Mouse (Mus musculus): Measurements from ENCODE around the gene Arhgef3. TPM values are rescaled to one million over a fixed set of nuclear protein-coding genes. Genes with fewer than 3 reads are reported as not detected.

Arhgef3 gene
- total RNA-seq, 2 experiments from 2014 or later: 66.5 to 67.7 TPM

- DNase-seq (ENCODE audit: low spot score in 2 of 2): no peak
- intact Hi-C loops (cut with DNase I): no loop called here
Measured at GRCm38 (mm10) chr14:27381459-27381858, 266.8 kb downstream of the Arhgef3 start.

GRCm38 (mm10) chr14:27383321-27383830, 268.7 kb downstream of the Arhgef3 start:
- intact Hi-C loops (cut with DNase I): no loop called here
- DNase-seq (ENCODE audit: low spot score in 2 of 2): no peak

GRCm38 (mm10) chr14:27384143-27384542, 269.4 kb downstream of the Arhgef3 start:
- intact Hi-C loops (cut with DNase I): no loop called here

DNA sequence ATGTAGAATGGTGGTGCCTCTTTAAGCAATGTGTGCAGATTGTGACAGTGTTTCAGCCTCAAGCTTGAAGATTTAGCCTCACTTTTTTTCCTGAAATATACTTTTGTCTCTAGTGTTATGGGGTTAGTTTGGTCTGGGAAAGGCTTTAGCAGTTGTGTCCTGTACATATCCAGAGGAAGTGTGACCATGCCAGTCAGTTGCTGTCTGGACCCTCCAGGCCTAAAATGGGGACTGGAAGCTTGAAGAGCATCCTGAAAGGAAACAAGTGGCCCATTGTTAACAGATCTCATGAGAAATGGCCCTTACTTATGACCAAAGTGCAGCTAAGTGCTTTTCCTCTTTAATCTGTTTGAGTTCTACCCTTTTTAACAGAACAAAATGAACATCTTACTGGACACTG, 273.9 kb downstream of the Arhgef3 start:
- intact Hi-C loops (cut with DNase I): no loop called here
- no peak for DNase-seq (ENCODE audit: low spot score in 2 of 2)

More at GRCm38 (mm10) chr14:27384143-27384542, 269.4 kb downstream of the Arhgef3 start:
- no peak for DNase-seq (ENCODE audit: low spot score in 2 of 2)

GRCm38 (mm10) chr14:27389722-27390121, 275.0 kb downstream of the Arhgef3 start:
- DNase-seq (ENCODE audit: low spot score in 2 of 2): no peak
- intact Hi-C loops (cut with DNase I): no loop called here

DNA sequence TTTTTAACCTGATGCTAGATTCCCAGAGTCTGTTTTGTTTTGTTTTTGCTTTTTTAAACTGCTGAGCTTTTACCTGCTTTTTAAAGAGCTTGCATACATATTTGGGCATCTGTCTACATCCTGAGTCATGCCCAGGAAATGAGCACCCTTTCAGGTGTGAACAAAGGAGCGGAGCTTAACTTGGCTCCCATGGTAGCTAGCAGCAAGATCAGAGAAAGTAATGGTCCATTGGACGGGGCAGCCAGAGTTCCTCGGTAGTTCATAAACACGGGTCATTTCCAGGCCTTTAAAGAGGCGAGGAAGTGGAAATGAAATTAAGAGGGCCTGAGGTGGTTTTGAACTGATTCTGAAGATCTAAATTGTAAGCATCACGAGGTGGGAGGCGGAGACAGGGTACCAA, 276.0 kb downstream of the Arhgef3 start:
- intact Hi-C loops (cut with DNase I): no loop called here
- no peak for DNase-seq (ENCODE audit: low spot score in 2 of 2)

DNA sequence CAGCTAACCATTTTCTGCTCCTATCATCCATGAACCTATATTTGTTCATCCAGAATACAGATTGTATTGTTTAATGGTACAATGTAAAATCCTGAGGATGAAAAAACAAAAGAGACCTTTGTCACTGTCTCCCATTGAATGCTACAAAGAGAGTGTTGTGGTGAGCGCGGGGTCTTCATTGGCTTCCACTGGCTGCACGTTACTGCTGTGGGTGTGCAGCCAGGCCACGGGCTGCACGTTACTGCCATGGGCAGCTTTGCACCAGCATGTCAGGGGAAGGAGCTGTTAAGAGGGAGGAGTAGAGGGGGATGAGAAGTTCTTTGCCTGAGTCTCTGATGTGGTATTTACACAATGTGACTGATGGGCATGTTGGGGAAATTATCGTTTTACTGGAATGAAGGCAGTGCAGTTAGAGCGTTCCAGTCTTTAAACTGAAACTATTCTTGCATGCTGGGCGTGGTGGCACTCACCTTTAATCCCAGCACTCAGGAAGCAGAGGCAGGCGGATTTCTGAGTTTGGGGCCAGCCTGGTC, 277.1 kb downstream of the Arhgef3 start:
- DNase-seq (ENCODE audit: low spot score in 2 of 2): no peak
- intact Hi-C loops (cut with DNase I): no loop called here

DNA sequence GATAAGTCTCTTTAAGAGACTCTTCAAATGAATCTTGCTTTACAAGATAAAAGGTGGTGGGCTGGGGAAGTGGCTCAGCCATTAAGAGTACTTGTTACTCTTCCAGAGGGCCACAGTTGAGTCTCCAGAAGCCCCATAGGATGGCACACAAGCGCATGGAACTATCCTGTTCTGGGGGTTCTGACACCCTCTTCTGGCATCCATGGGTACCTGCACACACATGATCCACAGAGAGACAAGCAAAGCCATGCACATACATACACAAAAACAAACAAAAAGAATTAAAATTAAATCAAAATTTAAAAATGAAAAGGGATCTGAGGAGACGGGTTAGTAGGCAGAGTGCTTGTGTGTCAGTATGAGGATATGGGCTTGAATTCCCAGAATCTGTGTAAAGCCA, 278.0 kb downstream of the Arhgef3 start:
- intact Hi-C loops (cut with DNase I): no loop called here

GRCm38 (mm10) chr14:27393806-27394205, 279.1 kb downstream of the Arhgef3 start:
- DNase-seq (ENCODE audit: low spot score in 2 of 2): no peak
- intact Hi-C loops (cut with DNase I): no loop called here

More for the DNA sequence above, 278.0 kb downstream of the Arhgef3 start:
- DNase-seq (ENCODE audit: low spot score in 2 of 2): no peak

GRCm38 (mm10) chr14:27396424-27396823, 281.7 kb downstream of the Arhgef3 start:
- no peak for DNase-seq (ENCODE audit: low spot score in 2 of 2)
- intact Hi-C loops (cut with DNase I): no loop called here

DNA sequence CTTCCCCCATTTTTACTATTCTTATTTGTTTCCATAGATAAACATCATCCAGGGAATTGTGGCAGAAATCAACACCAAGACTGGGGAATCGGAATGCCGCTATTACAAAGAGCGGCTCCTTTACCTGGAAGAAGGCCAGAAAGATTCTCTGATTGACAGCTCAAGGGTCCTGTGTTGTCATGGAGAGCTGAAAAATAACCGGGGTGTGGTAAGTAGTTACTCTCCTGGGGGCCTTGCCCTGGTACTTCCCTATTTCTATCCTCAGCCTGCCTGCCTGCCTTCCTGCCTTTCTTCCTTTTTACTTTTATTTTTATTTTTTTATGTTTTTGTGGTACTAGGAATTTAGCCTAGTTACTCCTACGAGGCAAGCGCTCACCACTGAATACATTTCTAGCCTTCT, 282.8 kb downstream of the Arhgef3 start:
- intact Hi-C loops (cut with DNase I): no loop called here
- no peak for DNase-seq (ENCODE audit: low spot score in 2 of 2)

GRCm38 (mm10) chr14:27400495-27400894, 285.8 kb downstream of the Arhgef3 start:
- DNase-seq (ENCODE audit: low spot score in 2 of 2): no peak
- intact Hi-C loops (cut with DNase I): no loop called here

GRCm38 (mm10) chr14:27401717-27402278, 287.1 kb downstream of the Arhgef3 start:
- DNase-seq (ENCODE audit: low spot score in 2 of 2): no peak
- intact Hi-C loops (cut with DNase I): no loop called here

DNA sequence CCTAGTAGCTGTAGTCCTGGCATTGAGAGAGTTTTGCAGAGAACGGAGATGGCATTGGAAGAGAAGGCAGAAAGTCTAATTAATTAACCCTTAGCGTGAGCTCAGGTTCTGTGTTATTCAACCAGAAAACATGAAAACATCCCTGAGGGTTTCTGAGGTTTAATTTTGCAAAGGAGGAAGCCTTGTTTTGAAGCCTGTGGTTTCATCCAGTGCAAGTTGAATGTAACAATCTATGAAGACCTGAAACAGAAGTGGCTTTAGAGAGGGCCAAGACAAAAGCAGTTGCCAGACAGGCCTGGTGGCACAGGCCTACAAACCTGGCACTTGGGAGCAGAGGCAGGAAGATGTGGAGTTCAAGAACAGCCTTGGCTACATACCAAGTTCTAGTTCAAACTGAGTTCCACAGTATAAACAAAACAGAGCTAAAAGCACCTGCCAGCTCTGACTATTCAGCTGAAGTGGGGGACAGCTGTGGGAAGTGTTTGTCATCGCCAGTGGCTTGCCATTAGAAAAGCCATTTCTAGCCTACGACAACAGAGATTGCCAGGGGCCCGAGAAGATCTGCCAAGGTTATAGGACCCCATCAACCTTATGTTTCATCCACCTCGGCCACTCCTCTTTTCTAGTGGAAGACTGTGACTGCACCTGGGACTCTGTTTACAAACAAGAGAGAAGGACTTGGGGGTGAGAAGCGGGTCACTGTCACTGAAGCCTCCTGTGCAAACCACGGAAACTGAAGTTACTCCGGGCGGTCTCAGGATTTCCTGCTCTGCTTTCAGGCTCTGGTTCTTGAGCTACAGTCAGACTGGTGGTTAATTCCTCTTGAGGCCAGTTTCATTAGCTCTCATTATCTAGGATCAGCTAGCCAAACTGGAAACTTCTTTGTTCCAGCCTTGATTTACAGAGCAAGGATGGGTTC, 287.9 kb downstream of the Arhgef3 start:
- intact Hi-C loops (cut with DNase I): no loop called here
- DNase-seq (ENCODE audit: low spot score in 2 of 2): no peak

DNA sequence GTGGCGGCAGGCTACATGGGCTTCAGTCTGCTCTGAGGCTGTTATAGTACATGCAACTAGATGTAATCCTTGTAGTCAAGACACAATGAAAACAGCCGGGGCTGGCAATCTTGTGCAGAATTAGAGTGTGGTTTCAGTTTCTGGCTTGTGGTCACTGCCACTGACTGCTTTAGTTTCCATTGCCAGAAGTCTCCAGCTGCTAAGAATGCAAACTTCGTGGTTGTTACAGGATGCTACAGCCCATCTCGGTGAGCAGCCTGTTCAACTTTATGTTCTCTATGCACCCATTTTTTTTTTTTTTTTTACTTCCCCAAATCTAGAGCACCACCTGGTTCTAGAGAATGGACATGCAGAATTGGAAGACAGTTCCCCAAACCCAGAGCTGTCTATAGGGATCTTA, 290.8 kb downstream of the Arhgef3 start:
- no peak for DNase-seq (ENCODE audit: low spot score in 2 of 2)
- intact Hi-C loops (cut with DNase I): no loop called here

GRCm38 (mm10) chr14:27405947-27406346, 291.2 kb downstream of the Arhgef3 start:
- intact Hi-C loops (cut with DNase I): no loop called here
- no peak for DNase-seq (ENCODE audit: low spot score in 2 of 2)

DNA sequence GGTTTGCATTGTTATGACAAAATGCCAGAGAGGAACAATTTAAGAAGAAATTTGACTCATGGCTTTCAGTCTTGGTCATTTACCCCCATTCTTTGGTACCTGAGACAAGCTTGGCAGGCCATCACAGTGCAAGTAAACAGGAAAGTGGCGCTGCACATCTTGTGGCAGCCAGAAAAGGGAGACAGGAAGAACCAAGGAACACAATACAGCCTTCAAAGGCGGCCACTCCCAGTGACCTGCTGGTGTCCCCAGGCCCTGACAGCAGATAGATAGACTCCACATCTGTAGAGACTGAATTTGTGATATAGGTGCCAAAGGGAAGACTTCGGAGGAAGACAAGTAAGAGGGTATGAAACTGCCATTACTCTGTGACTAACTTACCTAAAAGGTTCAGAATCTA, 293.5 kb downstream of the Arhgef3 start:
- intact Hi-C loops (cut with DNase I): no loop called here

GRCm38 (mm10) chr14:27409662-27410061, 295.0 kb downstream of the Arhgef3 start:
- intact Hi-C loops (cut with DNase I): loop anchor here (5.0 kb wide), 1 partner anchor 72 kb away; no protein-coding TSS in a partner anchor
- no peak for DNase-seq (ENCODE audit: low spot score in 2 of 2)

More for the DNA sequence above, 293.5 kb downstream of the Arhgef3 start:
- no peak for DNase-seq (ENCODE audit: low spot score in 2 of 2)

- intact Hi-C loops (cut with DNase I): loop anchor here (5.0 kb wide), 1 partner anchor 74 kb away; no protein-coding TSS in a partner anchor
- DNase-seq (ENCODE audit: low spot score in 2 of 2): no peak
Measured at GRCm38 (mm10) chr14:27411492-27411891, 296.8 kb downstream of the Arhgef3 start.

- intact Hi-C loops (cut with DNase I): loop anchor here (5.0 kb wide), 1 partner anchor 75 kb away; no protein-coding TSS in a partner anchor
- no peak for DNase-seq (ENCODE audit: low spot score in 2 of 2)
Measured at GRCm38 (mm10) chr14:27412699-27413098, 298.0 kb downstream of the Arhgef3 start.
